Mouse (Mus musculus) E14TG2a.4 (cell line): ENCODE measurements around the gene Elovl5.
A peak's percentile ranks its signal among the peaks of the same experiment; 100 is the strongest.

Experiments used
- H3K27me3 ChIP-seq: 2 replicates; pipeline ENCODE4 v1.6.1; 2014; ENCODE audit warnings: low read length, control low read depth; ENCODE audit not compliant: insufficient read depth
- H3K36me3 ChIP-seq: 2 replicates; pipeline ENCODE4 v1.6.1; 2014; ENCODE audit warnings: low read length, control low read depth; ENCODE audit not compliant: insufficient read depth
- H3K4me1 ChIP-seq: replicated peaks from 2 replicates; pipeline ENCODE4 v1.6.1; 2014; ENCODE audit warnings: low read depth, low read length, control low read depth
- H3K4me3 ChIP-seq: replicated peaks from 2 replicates; pipeline ENCODE4 v1.5.1; 2014; ENCODE audit warnings: mild to moderate bottlenecking, low read length
- H3K9me3 ChIP-seq: 2 replicates; pipeline ENCODE4 v1.6.1; 2014; ENCODE audit warnings: low read length, control low read depth
- CTCF ChIP-seq: conservative IDR thresholded peaks from 2 replicates; pipeline ENCODE4 v1.5.1; 2014; ENCODE audit warnings: low read length
- NANOG ChIP-seq: IDR thresholded peaks from 2 replicates; pipeline ENCODE4 v1.6.1; 2014; ENCODE audit warnings: borderline replicate concordance, low read length, mixed read lengths
- POU5F1 ChIP-seq: IDR thresholded peaks from 2 replicates; pipeline ENCODE4 v1.6.1; 2014; ENCODE audit warnings: low read length, borderline replicate concordance

Gene Elovl5

DNA sequence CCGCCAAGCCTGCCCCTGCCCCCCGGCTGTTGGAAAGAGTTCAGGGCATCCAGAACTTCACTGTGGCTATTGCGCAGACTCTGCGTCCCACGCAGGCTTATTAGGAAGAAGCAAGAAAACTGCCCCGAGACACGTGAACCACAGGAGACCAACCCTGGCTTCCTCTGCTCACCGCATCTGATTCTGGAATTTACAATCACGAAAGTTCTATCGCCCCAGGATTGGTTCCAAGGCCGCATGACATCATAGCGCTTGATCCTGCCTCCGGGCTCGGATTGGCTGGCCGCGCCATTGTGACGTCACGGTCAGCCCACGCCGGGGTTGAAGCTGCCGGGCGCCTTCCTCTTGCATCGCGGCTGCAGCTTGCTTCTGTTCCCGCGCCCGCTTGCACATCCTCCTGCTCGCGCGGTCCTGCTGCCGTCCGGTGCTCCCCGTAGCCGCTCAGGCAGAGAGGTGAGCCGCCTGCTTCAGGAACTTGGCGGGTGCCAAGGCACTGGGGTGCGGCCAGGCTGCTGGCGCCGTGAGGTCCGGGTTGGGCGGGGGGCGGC lies at the start of gene Elovl5:
Gene Elovl5, plus strand, starts transcription at position 291 of the 548 bp plus-strand sequence.
- Histone ChIP-seq H3K36me3 (peaks cover 10% of the 10 kb centered on the region; the same call in 1 of the 2 replicates), H3K27me3 (peaks cover 19% of the 10 kb centered on the region), H3K4me1 (peaks cover 47% of the 10 kb centered on the region), H3K9me3 (no peaks in the 10 kb centered on the region), H3K4me3 (peak within 1 kb of the TSS; percentile 92)
- no peak for TF ChIP-seq POU5F1
- no peak for TF ChIP-seq CTCF
- TF ChIP-seq NANOG: no peak

DNA sequence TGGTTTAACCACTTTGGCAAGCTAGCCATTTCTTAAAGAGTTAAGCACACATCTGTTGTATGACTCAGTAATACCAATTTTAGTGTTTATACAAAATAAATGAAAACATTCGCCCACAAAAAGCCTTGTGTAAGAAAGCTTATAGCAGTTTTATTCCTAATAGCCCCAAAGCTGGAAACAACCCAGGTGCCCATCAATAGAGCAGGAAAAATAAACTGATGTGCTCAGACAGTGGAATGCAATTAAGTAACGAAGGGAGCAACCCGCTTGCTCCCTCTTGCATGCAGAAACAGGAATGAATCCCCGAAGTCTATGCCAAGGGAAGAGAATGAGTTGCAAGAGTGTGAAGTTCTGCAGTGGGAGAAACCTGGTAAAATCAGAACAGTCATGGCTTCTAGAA lies 25.7 kb upstream of the Elovl5 start:
- Histone ChIP-seq H3K4me1 (no peaks in the 10 kb centered on the region), H3K9me3 (no peaks in the 10 kb centered on the region)
- no peak for TF ChIP-seq CTCF
- no peak for TF ChIP-seq NANOG
- TF ChIP-seq POU5F1: no peak

GRCm38 (mm10) chr9:77898551-77898950 lies 18.6 kb upstream of the Elovl5 start:
- H3K36me3 ChIP-seq: no peaks in the 10 kb centered on the region
- H3K4me1 ChIP-seq: no peaks in the 10 kb centered on the region; the same call in 1 of the 2 replicates
- no peak for TF ChIP-seq CTCF
- no peak for TF ChIP-seq POU5F1
- no peak for TF ChIP-seq NANOG
- H3K27me3 ChIP-seq: peaks cover 9% of the 10 kb centered on the region
- H3K4me3 ChIP-seq: no peak overlapping the region
- no peaks in the 10 kb centered on the region for H3K9me3 ChIP-seq

More for the DNA sequence above, 25.7 kb upstream of the Elovl5 start:
- no peak overlapping the region for H3K4me3 ChIP-seq
- no peaks in the 10 kb centered on the region for H3K36me3 ChIP-seq
- 0 out of 2 replicates have a peak, but pooled peaks cover under 1% of the 10 kb centered on the region for H3K27me3 ChIP-seq

DNA sequence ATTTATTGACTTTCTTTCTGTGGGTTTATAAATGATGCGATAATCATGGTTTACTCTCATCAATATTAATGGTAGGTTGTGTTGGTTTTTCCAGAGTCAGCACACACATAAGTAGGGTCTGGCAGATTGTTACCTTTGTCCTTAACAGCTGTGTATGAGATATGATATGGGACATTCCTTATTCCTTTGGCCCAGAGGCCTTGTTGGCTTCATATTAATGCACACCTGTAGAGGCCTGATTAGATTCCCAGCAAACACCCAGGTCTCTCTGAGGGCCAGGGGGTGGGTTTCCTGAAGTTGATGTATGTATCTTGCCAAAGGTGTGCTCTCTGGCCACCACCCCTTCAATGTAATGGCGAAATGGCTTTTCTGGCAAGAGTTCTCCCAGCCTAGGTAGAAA lies 13.0 kb upstream of the Elovl5 start:
- TF ChIP-seq POU5F1: no peak
- TF ChIP-seq NANOG: no peak
- no peak for TF ChIP-seq CTCF
- 0 out of 2 replicates have a peak, but pooled peaks cover 6% of the 10 kb centered on the region for H3K9me3 ChIP-seq
- no peak overlapping the region for H3K4me3 ChIP-seq
- peaks cover 7% of the 10 kb centered on the region; the same call in 1 of the 2 replicates for H3K27me3 ChIP-seq
- no peaks in the 10 kb centered on the region for H3K4me1 ChIP-seq
- H3K36me3 ChIP-seq: no peaks in the 10 kb centered on the region

- H3K36me3 ChIP-seq: no peaks in the 10 kb centered on the region
These were observed 7.4 kb upstream of the Elovl5 start for GRCm38 (mm10) chr9:77909572-77910269.

GRCm38 (mm10) chr9:77910270-77911240 lies 6.6 kb upstream of the Elovl5 start:
- Histone ChIP-seq H3K9me3 (0 out of 2 replicates have a peak, but pooled peaks cover 6% of the 10 kb centered on the region), H3K36me3 (no peaks in the 10 kb centered on the region), H3K4me1 (peaks cover 19% of the 10 kb centered on the region), H3K27me3 (peaks cover 19% of the 10 kb centered on the region), H3K4me3 (peak overlapping the region; percentile 84)
- TF ChIP-seq POU5F1: no peak
- no peak for TF ChIP-seq CTCF
- TF ChIP-seq NANOG: no peak

More at GRCm38 (mm10) chr9:77909572-77910269, 7.4 kb upstream of the Elovl5 start:
- peaks cover 17% of the 10 kb centered on the region for H3K27me3 ChIP-seq
- H3K9me3 ChIP-seq: 0 out of 2 replicates have a peak, but pooled peaks cover 6% of the 10 kb centered on the region
- peak overlapping the region; percentile 84 for H3K4me3 ChIP-seq
- peaks cover 18% of the 10 kb centered on the region for H3K4me1 ChIP-seq
- no peak for TF ChIP-seq CTCF
- no peak for TF ChIP-seq NANOG
- TF ChIP-seq POU5F1: no peak

DNA sequence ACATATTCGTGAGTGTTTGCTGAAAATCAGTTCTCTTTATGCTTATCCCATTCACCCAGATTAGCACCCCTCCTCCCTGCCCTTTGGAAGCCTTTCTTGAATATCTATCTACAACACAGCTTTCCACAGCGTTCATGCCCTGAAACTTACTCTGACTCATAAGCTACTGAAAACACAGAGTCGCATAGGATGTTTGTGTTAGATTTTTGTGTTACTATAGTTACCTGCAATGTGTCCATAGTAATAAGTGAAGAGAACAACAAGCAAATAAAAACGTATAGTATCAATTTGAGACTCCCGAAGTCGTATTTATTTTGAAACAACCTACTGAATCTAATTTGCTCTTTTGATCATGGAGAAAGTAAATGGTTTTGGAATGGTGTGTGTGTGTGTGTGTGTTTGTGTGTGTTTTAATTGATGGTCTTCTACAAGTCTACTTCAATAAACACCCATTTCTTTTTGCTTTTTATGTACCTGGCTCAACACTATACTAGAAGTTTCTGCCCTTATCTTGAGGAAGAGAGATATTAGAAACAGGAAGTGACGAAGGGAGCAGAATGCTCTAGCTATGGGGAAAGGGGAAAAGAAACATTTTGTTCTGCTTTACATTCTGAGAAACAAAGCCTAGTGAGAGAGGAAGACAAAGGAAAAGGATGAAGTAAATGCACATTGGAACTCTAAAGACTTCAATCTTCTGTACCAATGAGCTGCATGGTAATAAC lies 5.5 kb upstream of the Elovl5 start:
- no peak for TF ChIP-seq NANOG
- no peak for TF ChIP-seq POU5F1
- no peak for TF ChIP-seq CTCF
- Histone ChIP-seq H3K27me3 (peaks cover 16% of the 10 kb centered on the region), H3K36me3 (no peaks in the 10 kb centered on the region), H3K9me3 (0 out of 2 replicates have a peak, but pooled peaks cover 6% of the 10 kb centered on the region), H3K4me3 (peak overlapping the region; percentile 84), H3K4me1 (peaks cover 30% of the 10 kb centered on the region)

DNA sequence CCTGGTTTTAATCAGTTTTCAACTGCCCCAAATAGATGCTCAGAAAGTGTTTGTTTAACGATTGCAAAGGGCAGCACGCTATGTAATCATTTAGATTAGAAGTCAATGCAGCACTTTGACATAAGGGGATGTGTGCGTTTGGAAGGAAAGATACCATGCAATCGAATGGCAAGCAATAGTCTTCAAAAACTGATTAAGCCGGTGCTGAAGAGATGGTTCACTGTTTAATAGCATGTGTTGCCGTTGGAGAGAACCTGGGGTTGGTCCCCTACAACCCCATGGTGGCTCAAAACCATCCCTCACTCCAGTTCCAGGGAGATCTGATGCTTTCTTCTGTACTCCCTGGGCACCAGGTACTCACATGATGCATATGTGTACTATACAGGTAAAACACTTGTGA lies 4.9 kb upstream of the Elovl5 start:
- peaks cover 33% of the 10 kb centered on the region for H3K4me1 ChIP-seq
- H3K27me3 ChIP-seq: peaks cover 15% of the 10 kb centered on the region
- 0 out of 2 replicates have a peak, but pooled peaks cover 5% of the 10 kb centered on the region for H3K9me3 ChIP-seq
- TF ChIP-seq NANOG: no peak
- H3K4me3 ChIP-seq: no peak overlapping the region
- H3K36me3 ChIP-seq: no peaks in the 10 kb centered on the region
